Mouse (Mus musculus): ENCODE results near the gene Frzb.

DNA sequence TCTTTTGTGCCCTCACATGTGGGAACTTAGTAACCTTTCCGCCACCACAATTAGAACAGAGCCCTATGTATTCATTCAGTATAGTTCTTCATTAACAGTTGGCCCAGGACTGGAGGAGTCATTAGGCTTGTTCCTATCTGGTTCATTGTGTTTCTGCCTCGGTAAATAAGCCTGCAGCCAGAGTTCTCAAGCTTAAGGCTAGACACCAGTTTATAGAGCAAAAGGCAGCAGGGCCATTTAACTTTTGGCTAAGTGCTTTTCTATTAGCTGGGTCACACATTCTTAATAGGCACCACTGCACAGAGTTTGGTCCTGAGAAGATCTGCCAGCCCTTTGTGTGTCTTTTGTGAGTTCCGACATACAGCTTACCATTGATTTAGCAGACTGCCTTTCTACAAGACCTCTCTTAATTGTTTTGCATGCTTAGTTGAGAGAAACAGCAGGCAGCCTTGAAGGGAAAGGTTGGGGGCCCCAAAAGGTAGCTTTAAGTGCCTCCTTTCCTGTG, 48.8 kb downstream of the Frzb start:
- TF ChIP-seq POLR2A (IDR thresholded peaks at IDR 0.05; ENCODE audit: borderline replicate concordance, low read depth, low read length), result no peak
- TF ChIP-seq CTCF (IDR thresholded peaks at IDR 0.05; ENCODE audit: low read depth, low read length), result no peak

All from bone marrow macrophage, adult 2 months (primary cell).